Mouse (Mus musculus): ENCODE data around the gene Speg. TPM values are rescaled to one million over a fixed set of nuclear protein-coding genes. Genes with fewer than 3 reads are reported as not detected.

Speg gene
- total RNA-seq, 2 experiments from 2014 or later, result 182 to 186 TPM

- DNase-seq (ENCODE audit: extremely low spot score in 1 of 2, low spot score in 2 of 2), result no peak
- intact Hi-C loops (cut with DNase I), result no loop called here
These were observed 47.9 kb downstream of the Speg start for GRCm38 (mm10) chr1:75422823-75423471.

- intact Hi-C loops (cut with DNase I), result no loop called here
- no peak for DNase-seq (ENCODE audit: extremely low spot score in 1 of 2, low spot score in 2 of 2)
These were observed 48.8 kb downstream of the Speg start for GRCm38 (mm10) chr1:75423780-75424390.

GRCm38 (mm10) chr1:75425796-75426471 lies 50.8 kb downstream of the Speg start:
- intact Hi-C loops (cut with DNase I), result no loop called here
- no peak for DNase-seq (ENCODE audit: extremely low spot score in 1 of 2, low spot score in 2 of 2)

- DNase-seq (ENCODE audit: extremely low spot score in 1 of 2, low spot score in 2 of 2), result peak; percentile 85 to 86
- intact Hi-C loops (cut with DNase I), result no loop called here
These were observed 60.6 kb downstream of the Speg start, which contains the start of gene Gmppa for GRCm38 (mm10) chr1:75435475-75436328. TSS of gene Gmppa (plus strand) at chr1:75435930.

- intact Hi-C loops (cut with DNase I), result no loop called here
- no peak for DNase-seq (ENCODE audit: extremely low spot score in 1 of 2, low spot score in 2 of 2)
These were observed 63.7 kb downstream of the Speg start for GRCm38 (mm10) chr1:75438782-75439181.

GRCm38 (mm10) chr1:75440661-75441060 lies 65.6 kb downstream of the Speg start:
- no peak for DNase-seq (ENCODE audit: extremely low spot score in 1 of 2, low spot score in 2 of 2)

GRCm38 (mm10) chr1:75441471-75441996 lies 66.4 kb downstream of the Speg start:
- intact Hi-C loops (cut with DNase I), result no loop called here

More at GRCm38 (mm10) chr1:75440661-75441060, 65.6 kb downstream of the Speg start:
- intact Hi-C loops (cut with DNase I), result no loop called here

GRCm38 (mm10) chr1:75442171-75442570 lies 67.1 kb downstream of the Speg start:
- intact Hi-C loops (cut with DNase I), result no loop called here
- no peak for DNase-seq (ENCODE audit: extremely low spot score in 1 of 2, low spot score in 2 of 2)

More at GRCm38 (mm10) chr1:75441471-75441996, 66.4 kb downstream of the Speg start:
- DNase-seq (ENCODE audit: extremely low spot score in 1 of 2, low spot score in 2 of 2), result no peak

- intact Hi-C loops (cut with DNase I), result no loop called here
- DNase-seq (ENCODE audit: extremely low spot score in 1 of 2, low spot score in 2 of 2), result no peak
These were observed 67.7 kb downstream of the Speg start for GRCm38 (mm10) chr1:75442811-75443210.

- no peak for DNase-seq (ENCODE audit: extremely low spot score in 1 of 2, low spot score in 2 of 2)
- intact Hi-C loops (cut with DNase I), result no loop called here
These were observed 68.3 kb downstream of the Speg start for GRCm38 (mm10) chr1:75443247-75444024.

- DNase-seq (ENCODE audit: extremely low spot score in 1 of 2, low spot score in 2 of 2), result no peak
- intact Hi-C loops (cut with DNase I), result no loop called here
These were observed 69.1 kb downstream of the Speg start for GRCm38 (mm10) chr1:75444208-75444607.

- intact Hi-C loops (cut with DNase I), result no loop called here
- peak in 1 of 2 experiments; percentile 44 for DNase-seq (ENCODE audit: extremely low spot score in 1 of 2, low spot score in 2 of 2)
These were observed 70.1 kb downstream of the Speg start for GRCm38 (mm10) chr1:75445141-75445701.

- intact Hi-C loops (cut with DNase I), result loop anchor here (2.0 kb wide), 1 partner anchor 21 kb away; no protein-coding TSS in a partner anchor
- peak; percentile 62 to 85 for DNase-seq (ENCODE audit: extremely low spot score in 1 of 2, low spot score in 2 of 2)
These were observed 70.9 kb downstream of the Speg start for GRCm38 (mm10) chr1:75445751-75446611.

- intact Hi-C loops (cut with DNase I), result loop anchor here (2.0 kb wide), 1 partner anchor 20 kb away; no protein-coding TSS in a partner anchor
- DNase-seq (ENCODE audit: extremely low spot score in 1 of 2, low spot score in 2 of 2), result peak in 1 of 2 experiments; percentile 60
These were observed 71.6 kb downstream of the Speg start for GRCm38 (mm10) chr1:75446656-75447055.

GRCm38 (mm10) chr1:75447265-75448051 lies 72.4 kb downstream of the Speg start:
- intact Hi-C loops (cut with DNase I), result loop anchor here (2.0 kb wide), 1 partner anchor 19 kb away; no protein-coding TSS in a partner anchor
- DNase-seq (ENCODE audit: extremely low spot score in 1 of 2, low spot score in 2 of 2), result peak in 1 of 2 experiments; percentile 68

GRCm38 (mm10) chr1:75448052-75448431 lies 72.9 kb downstream of the Speg start:
- no peak for DNase-seq (ENCODE audit: extremely low spot score in 1 of 2, low spot score in 2 of 2)
- intact Hi-C loops (cut with DNase I), result no loop called here
